Mouse (Mus musculus) mouse trophoblast stem cell (cell line): ENCODE results near the gene Adamtsl4.

ENCODE experiments used
- in situ Hi-C, 2 experiments: fragments of 300-500 bp; cut with MseI, MboI; formaldehyde crosslinking; loops; 2 replicates in 1 of 2; 3 replicates in 1 of 2; pipeline ENCODE4 v1.15.1; 2025

Adamtsl4 gene

GRCm38 (mm10) chr3:95635636-95636035 is 52.1 kb downstream of the Adamtsl4 start:
- in situ Hi-C loops = no loop called here

- in situ Hi-C loops = no loop called here
These were observed 54.8 kb downstream of the Adamtsl4 start for GRCm38 (mm10) chr3:95632648-95633588.

DNA sequence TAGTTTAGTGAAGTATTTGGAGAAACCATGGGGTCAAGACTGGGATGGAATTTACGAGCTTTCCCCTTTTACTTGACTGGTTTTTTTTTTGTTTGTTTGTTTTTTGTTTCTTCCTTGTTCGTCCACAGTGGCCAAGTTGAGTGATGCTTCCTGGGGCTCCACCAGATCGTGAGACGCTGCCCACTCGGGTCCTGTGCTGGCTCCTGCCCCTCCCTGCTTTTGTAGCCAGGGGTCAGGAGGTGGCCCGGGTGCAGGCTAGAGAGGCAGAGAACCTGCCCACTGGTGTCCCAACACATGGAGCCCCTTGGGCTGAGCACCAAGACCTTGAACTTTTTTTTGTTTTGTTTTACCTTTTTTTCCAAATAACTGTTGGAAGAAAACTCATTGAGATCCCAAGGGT is 56.4 kb downstream of the Adamtsl4 start:
- in situ Hi-C loops = no loop called here

GRCm38 (mm10) chr3:95630856-95631255 is 56.9 kb downstream of the Adamtsl4 start:
- in situ Hi-C loops = no loop called here

DNA sequence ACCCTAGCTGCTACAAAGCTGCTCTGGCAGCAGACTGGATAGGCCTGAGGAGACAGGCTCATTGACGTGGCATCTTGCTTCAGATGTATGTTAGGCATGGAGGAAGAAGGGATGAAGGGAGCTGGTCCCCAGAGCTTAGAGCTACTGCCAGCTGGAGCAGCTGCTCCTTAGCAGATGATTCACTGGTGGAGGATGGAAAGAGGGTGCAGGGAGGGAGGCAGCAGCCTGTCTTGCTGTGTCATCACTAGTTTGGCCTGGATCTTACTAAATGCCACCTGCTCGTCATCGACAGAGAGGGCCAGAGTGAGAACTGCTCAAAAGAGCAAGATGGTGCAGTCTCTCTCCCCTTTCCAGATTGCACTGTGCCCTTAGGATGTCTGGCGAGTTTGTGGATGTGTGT is 58.0 kb downstream of the Adamtsl4 start:
- in situ Hi-C loops = no loop called here

GRCm38 (mm10) chr3:95627763-95628162 is 60.0 kb downstream of the Adamtsl4 start:
- in situ Hi-C loops = no loop called here
